Mouse (Mus musculus) heart, adult 2 months (tissue): ENCODE measurements around the gene Lcn6.

Source experiments
- CTCF ChIP-seq: fragments of 200-600 bp; IDR thresholded peaks from 2 replicates; pipeline ENCODE4 v1.8.1; 2022; ENCODE audit warnings: antibody characterized with exemption, mild to moderate bottlenecking, moderate library complexity
- EP300 ChIP-seq: fragments of 200-500 bp; IDR thresholded peaks from 2 replicates; pipeline ENCODE4 v1.6.1; 2011; ENCODE audit warnings: low read depth, low read length, control low read depth; ENCODE audit not compliant: insufficient read depth
- POLR2A ChIP-seq: fragments of 200-500 bp; IDR thresholded peaks from 2 replicates; pipeline ENCODE4 v1.6.1; 2011; ENCODE audit warnings: mild to moderate bottlenecking, low read depth, low read length, control low read depth; ENCODE audit not compliant: insufficient read depth

DNA sequence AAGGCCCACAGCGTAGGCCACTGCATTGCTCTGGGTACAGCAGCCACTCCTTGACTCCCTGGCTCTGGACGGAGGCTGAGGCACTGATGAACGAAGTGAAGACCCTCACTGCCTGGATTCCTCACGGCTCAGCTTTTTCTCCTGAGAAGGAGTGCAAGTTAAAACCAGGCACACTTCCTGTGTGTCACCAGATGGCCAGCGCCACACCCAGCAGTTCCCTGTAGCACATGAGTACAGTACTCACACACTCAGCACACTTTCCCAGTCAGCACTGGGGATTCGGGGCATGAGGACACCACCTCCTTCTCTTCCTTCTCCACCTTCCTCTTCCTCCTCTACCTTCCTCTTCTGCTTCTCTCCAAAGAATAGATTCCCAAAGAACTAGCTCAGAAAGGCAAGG is 48.8 kb upstream of the Lcn6 start, which contains the start of gene Fcna:
- no peak for TF ChIP-seq CTCF
- TF ChIP-seq POLR2A, result no peak
- TF ChIP-seq EP300, result no peak
